22 mouse cellular contexts compared by ENCODE assay signal in genomic region chr11:79217133-79217532, GRCm38 (mm10).
"Had no signal": no experiment of that assay in that cellular context is flagged by ENCODE, and none has a peak within 500 bp of the region (broad histone marks: within the 10 kb centered on the region; RNA-seq: fewer than 3 reads in every experiment).

No protein-coding gene starts in this region.

- H3K4me2 ChIP-seq: lung, embryonic 15.5 days; midbrain, embryonic 12.5 days; neural tube, embryonic 13.5 days; neural tube, embryonic 15.5 days; stomach, embryonic 15.5 days had no signal

- H3K4me3 ChIP-seq: lung, embryonic 15.5 days; megakaryocyte, embryonic 14.5 days; midbrain, embryonic 12.5 days; myocyte; neural tube, embryonic 13.5 days; neural tube, embryonic 15.5 days; stomach, embryonic 15.5 days had no signal

- H3K27ac ChIP-seq: lung, embryonic 15.5 days; macrophage; midbrain, embryonic 12.5 days; neural tube, embryonic 13.5 days; neural tube, embryonic 15.5 days; stomach, embryonic 15.5 days had no signal

- H3K9me3 ChIP-seq: lung, embryonic 15.5 days; megakaryocyte, embryonic 14.5 days; midbrain, embryonic 12.5 days; neural tube, embryonic 13.5 days; neural tube, embryonic 15.5 days; stomach, embryonic 15.5 days had no signal

- DNase-seq: liver, postnatal 0 days; lung, adult 2 months; lung, postnatal 14 days; lung, postnatal 36 days; midbrain, embryonic 14.5 days; retina, postnatal 1 day; right cerebral cortex, adult 18-20 months; right cerebral cortex, postnatal 25 days; right cerebral cortex, postnatal 4 days; thymus, adult 18-20 months; thymus, postnatal 14 days; thymus, postnatal 36 days had no signal

- H3K4me1 ChIP-seq: midbrain, embryonic 12.5 days; neural tube, embryonic 13.5 days; stomach, embryonic 15.5 days had no signal

- H3K27me3 ChIP-seq: lung, embryonic 15.5 days; megakaryocyte, embryonic 14.5 days; midbrain, embryonic 12.5 days; neural tube, embryonic 13.5 days; neural tube, embryonic 15.5 days; stomach, embryonic 15.5 days had no signal

- ATAC-seq: liver, postnatal 0 days; lung, postnatal 0 days; midbrain, embryonic 16.5 days had no signal

- H3K9ac ChIP-seq: liver, postnatal 0 days; lung, embryonic 15.5 days; midbrain, embryonic 12.5 days; neural tube, embryonic 13.5 days; neural tube, embryonic 15.5 days; stomach, embryonic 15.5 days had no signal

- H3K36me3 ChIP-seq: lung, embryonic 15.5 days; midbrain, embryonic 12.5 days; neural tube, embryonic 13.5 days; neural tube, embryonic 15.5 days; stomach, embryonic 15.5 days had no signal
